Mouse (Mus musculus) liver, adult 2 months (tissue): ENCODE results near the gene Qars.

ENCODE experiments used
- CTCF ChIP-seq: fragments of 200-500 bp; IDR thresholded peaks from 2 replicates; pipeline ENCODE4 v1.5.1; 2011; ENCODE audit warnings: low read depth, low read length, control low read depth
- POLR2A ChIP-seq: fragments of 200-500 bp; IDR thresholded peaks from 2 replicates; pipeline ENCODE4 v1.6.1; 2011; ENCODE audit warnings: low read length, control low read depth; ENCODE audit not compliant: insufficient read depth; ENCODE audit errors: extremely low read depth

- TF ChIP-seq CTCF (no peak), POLR2A (peak; percentile 38; the same call in 1 of the 2 replicates)
These were observed 47.0 kb upstream of the Qars start, which contains the start of gene Ccdc71 for GRCm38 (mm10) chr9:108460319-108461178.
